Mouse (Mus musculus) CD8-positive naive resting alpha-beta T cell, adult 2 months (primary cell): ENCODE measurements around the gene Pdzrn3.
A peak's percentile ranks its signal among the peaks of the same experiment; 100 is the strongest.

Experiments used
- DNase-seq, 2 experiments: peaks; one replicate each; pipeline ENCODE4 v3.0.0; 2022; ENCODE audit warnings: low read depth in 2 of 2, low spot score in 2 of 2

The Pdzrn3 gene

DNA sequence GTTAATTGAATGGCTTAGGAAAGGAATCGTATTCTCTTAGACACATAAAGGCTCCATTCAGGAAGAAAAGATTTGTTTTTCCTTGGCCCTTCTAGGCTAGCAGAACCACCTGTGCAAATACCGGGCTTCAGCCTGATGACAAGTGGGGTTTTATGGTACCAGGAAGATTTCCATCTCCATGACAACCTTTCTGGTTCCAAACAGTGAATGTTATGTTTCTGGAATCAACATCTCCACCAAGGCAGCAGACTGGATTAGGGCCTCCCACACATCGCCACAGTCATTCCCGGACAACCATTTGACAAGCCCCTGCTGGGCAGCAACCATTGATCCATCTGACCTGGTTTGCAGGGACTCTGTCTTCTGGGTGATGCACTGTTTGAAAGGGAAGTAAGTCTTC, 114.2 kb downstream of the Pdzrn3 start:
- DNase-seq, result no peak

DNA sequence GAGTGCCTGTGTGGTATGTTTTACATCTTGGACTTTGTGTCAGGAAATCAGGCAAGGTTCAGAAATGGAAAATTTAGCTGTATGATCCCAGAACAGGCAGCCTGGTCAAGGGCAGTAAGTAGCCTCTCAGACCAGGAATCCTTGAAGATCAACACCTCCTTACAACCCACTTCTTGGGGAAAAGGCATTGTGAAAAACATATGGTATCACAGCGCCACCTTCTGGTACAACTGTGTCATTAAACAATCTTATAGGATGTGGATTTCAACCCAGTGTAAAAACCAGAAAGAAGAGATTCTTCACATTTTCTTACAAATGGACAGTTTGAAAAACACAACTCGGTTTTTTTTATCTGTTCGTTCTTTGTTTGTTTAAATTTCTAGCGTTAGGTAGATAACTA, 116.2 kb downstream of the Pdzrn3 start:
- DNase-seq, result peak in 1 of 2 experiments; percentile 15

DNA sequence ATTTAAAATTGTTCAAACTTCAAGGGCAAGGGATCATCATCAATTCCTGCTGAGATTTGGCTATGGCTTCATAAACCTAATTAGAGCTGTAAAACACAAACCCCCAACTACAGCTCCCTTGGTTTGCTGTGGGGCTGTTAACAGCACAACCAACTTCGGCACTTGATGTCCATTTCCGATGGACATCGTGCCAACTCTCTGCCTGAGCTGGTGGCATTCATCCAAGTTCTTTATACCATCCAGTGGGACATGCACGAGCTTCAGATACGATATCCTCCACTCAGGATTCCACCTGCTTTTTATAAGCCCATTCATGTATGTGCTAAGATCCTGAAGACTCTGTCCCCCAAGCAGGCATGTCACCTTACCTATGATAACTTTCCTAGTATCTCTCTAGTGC, 118.3 kb downstream of the Pdzrn3 start:
- no peak for DNase-seq

DNA sequence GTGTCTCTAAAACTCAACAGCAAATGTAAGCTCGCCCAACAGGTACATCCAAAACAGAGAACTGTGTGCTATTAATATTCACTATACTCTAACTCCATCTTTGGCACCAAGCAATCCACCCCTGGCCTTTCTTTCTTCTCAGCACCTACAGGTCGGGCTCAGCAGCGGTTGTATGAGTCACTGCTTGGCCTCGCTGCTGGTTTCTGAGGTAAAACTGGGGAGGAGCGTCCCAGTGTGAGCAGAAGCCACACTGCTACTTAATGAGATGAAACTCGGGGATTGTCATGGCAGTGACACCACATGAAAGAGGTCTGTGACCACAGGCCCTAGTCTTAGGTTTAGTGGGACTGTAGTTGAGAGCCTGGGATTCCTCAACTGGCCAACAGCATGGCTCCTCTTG, 120.3 kb downstream of the Pdzrn3 start:
- no peak for DNase-seq

DNA sequence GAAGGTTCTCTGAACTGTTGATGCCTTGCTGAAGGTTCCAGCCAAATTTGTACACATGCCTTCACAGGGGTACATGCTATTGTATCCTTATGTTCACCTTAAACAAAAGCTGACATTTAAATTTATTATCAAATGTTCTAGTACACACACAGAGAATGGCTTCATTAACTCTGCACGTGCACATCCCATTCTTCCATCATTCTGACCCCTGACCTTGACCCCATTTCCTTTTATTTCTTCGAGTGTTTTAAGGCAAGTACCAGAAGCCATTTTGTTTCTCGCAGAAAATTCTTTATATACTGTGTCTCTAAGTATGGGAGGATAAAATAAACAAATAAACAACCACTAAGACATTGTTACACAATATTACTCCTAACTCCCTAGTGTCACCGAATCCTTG, 123.0 kb downstream of the Pdzrn3 start:
- no peak for DNase-seq

DNA sequence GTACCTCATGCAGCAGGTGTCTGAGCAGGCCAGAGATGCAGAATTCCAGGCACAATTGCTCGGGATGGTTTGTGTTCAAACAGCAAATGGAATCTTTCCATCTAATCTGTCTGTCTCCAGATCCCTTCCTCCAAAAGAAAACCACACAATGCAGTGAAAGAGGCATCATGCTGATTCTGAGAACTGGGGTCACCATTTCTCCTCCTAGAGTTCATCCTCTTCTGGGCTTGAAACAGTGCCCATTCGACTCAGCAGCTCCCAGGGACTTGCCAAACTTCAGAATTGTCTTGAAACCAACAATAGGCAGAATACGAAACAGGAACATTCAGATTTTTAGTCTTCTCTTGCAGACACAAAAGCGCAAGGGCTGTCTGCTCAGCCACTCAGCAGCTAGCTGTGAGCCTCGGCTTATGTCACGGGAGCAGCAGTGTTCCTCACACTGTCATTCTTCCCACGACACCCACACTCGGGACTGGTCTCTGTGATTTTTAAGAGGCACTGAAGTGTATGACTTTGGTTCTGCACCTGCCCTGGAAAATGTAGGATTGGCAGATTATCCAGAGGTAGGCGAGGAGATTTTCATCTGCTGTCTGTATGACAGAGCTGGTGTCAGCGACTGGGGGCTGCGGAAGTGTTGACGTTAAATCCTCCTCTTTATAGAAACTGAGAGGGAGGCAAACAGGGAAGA, 125.6 kb downstream of the Pdzrn3 start:
- no peak for DNase-seq

DNA sequence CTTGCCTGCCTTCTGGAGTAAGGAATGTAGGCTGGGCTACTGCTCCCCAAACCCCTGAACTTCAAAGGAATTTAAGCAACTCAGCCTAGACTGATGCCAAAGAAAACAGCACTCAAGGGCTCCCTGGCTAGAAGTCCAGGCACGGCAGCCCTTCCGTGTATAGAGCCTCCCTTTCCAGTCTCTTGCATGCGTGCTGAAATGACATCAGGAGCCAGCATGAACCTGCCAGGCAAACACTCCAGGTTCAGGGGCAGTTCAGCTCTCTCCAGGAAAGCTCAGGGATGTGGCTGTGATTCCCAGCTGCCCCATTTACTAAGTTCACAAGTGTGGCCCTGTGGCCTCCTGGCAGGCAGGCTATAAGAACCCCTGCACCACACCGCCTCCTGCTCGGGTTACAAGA, 126.5 kb downstream of the Pdzrn3 start:
- DNase-seq, result no peak

DNA sequence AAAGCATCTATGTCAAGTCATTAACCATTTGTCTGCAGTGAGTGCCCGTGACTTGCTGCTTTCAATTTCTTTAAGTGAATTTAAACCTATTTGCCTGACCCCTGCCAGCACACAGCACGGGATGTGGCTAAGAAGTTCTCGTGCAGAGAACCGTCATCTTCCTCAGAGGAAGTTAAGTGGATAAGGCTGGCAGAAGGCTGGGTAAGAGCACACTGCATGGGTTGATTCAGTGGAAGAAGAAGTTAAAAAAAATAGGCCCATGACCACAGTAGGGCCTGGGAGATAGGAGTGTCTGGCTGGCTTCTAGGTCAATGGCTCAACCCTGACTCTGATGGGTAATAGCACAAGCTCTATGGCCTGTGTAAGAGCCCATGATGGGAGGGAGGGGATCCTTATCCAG, 131.6 kb downstream of the Pdzrn3 start:
- no peak for DNase-seq

DNA sequence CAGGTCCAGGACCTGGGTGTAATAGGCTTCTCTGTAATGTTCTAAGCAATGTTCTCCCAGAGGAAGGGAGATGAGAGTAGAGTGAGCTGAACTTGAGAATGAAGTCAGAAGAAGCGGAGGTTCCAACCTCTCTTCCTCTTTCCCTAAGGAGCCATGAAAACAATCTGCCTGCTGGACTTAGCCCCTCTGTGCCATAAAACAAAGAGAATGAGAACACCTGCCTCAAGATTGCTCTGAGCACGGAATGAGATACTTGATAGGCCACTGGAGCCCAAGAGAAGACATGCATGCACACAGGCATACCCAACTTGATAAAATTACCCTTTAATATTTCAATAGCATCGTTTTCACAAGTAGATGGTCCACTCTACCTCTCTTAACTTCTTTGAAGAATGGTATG, 133.3 kb downstream of the Pdzrn3 start:
- DNase-seq, result no peak

DNA sequence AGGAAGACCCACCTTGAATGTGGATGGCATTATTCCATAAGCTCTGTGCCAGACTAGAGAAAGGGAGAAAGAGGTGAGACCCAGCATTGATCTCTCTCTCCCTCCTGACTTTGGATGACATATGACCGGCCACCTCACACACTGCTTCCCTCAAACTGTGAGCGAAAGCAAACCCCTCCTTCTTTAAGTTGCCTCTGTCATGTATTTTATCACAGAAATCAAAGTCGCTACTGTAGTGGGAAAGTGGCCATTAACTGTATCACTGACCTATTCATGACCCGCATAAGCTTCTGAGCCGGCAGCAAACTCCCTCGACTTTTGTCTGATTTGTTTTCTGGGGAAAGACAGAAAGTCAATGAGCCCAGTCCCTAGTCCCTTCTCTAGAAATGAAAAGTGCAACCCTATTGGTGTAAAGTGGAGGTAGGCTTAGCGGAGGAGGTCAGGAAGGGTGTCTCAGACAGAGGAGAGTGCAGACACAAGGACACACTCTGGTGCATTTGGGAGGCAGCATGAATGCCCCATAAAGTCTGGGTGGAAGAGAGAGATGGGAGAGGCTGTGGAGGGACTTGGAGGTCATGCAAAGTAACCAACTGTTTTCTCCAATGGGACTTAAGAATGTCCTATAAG, 134.4 kb downstream of the Pdzrn3 start:
- no peak for DNase-seq

DNA sequence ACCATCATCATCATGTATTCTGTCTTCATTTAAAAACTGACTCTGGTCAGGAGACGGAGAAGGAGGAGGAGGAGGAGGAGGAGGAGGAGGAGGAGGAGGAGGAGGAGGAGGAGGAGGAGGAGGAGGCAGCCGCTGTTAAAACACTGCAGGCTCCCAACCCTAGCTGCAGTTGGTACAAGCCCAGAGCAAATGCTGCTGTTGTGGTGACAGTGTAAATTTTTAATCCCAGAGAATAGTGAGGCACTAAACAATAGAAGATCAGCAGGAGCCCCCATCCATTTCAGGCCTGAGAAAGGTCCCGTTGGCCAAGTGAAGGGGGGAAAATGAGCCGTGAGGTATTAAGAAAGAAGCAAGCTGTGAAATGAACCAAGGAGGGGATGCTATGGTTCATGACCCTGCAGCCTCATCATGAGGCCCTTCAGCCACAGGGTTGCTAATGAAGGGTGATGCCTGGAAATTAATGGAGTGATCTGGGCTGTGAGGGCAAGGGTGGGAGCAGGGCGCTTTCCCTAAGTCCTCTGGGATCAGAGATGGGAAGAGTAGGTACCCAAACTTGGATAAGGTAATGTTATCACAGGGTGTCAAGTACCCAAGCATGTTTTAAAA, 141.0 kb downstream of the Pdzrn3 start:
- no peak for DNase-seq

DNA sequence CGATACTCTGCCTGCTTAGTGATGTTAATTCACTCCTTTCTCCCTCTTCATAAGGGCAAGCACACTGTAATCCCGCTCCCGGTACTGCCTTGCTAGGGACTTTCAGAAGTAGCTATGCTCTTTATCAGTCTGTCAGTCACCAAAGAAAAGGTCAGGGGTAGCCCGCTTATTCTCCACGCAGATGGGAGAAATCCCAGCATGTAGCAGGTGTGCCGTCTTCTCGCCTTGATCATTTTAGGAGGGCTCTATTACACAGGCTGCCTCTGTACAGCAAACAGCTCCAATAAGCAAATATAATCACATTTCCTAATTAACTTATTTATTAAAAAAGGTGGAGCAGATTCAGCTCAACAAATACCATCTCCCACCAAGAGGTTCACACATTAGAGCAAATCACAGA, 141.5 kb downstream of the Pdzrn3 start:
- DNase-seq, result no peak

DNA sequence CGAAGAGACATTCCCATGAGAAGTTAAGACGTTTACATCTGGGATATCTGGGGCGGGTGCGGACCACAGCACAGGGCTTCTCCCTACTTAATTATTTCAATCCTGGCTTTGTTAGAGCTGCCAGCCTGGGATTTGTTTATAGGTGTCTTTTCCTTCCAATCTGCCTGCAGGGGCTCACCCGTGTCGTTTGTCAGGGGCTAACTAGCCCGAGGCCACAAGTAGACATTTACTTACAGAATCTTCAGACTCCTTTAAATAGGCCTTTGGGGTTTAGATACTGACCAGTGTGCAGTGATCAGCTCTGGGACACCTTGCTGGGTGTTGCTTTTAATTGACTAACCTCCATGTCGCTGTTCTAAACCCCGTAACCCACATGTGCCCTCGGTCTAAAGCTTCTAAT, 143.3 kb downstream of the Pdzrn3 start:
- DNase-seq, result no peak

DNA sequence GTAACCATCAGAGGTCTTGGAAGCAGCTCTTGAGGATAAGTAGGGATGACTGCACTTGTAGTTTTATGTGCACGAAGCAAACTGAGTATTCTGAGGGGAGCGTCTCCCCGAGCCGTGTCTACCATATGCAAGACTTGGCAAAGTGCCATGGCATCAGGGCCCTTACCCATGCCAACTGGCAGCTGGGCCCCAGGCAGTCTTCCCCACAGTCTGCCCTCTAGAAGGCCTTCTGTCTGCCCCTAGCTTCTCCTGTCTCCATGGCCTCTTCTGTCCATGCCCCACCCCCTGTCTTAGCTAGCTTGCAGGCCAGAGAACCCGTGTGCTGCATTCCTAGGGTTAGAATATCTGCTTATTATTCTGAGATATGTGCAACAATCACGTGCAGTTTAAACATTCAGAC, 144.0 kb downstream of the Pdzrn3 start:
- DNase-seq, result no peak

DNA sequence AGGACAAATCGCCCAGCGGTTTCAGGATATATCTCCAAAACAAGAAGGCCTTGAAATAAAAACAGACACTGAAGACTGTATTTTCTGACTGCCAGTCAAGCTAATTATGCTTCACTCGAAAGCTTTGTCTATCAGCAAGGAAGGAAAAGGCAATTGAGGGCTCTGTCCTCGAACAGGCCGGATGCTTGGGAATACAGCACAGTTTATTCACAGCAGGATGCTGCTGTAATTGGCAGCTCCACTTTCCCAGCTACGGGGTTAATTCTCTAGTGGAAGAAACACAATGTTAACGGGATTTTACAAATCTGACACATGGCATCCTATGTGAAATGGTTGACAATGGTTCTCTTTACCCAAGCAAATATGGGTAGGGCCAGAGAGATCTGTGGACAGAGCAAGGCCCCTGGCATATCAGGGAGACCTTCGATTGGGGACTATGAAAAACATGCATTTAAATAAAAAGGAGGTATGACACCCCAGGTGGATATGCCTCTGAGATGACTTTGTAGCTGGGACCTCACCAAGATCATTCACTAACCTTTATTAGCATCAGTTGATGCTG, 150.3 kb downstream of the Pdzrn3 start:
- DNase-seq, result no peak

DNA sequence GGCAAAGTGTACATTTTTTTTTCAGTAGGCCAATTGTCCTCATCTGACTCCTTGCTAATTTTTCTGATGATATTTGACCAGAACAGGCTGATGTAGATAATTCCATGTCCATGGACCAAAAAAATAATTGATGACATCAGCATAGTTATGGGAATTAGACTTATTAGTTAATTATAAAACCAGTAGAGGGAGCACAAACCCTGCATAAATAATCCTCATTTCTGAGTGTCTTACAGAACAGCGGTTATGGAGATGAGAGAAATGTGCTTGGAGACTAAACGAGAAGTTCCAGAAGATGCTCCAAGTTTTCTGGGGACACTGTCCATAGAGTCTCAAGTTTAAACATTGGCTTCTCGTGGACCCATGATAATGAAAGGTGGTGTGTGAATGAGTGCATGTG, 157.4 kb downstream of the Pdzrn3 start:
- DNase-seq, result no peak

DNA sequence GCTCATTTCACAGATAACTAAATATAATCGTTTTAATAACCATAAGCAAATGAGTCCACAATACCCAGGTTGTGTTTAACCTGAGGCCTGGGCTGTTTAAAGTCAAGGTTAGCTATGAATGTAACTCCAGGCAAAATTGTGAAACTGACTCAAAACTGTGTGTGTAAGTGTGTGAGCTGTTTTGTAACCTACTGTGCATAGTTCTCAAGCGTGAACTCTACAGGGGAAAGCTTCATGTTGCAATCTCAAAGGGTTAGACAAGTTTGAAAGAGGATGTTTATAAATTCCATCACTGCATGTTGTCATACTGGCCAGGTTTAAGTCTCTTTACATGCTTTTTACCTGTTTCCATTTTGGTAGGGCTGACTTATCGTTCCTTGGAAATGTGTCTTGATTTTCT, 158.7 kb downstream of the Pdzrn3 start:
- no peak for DNase-seq

DNA sequence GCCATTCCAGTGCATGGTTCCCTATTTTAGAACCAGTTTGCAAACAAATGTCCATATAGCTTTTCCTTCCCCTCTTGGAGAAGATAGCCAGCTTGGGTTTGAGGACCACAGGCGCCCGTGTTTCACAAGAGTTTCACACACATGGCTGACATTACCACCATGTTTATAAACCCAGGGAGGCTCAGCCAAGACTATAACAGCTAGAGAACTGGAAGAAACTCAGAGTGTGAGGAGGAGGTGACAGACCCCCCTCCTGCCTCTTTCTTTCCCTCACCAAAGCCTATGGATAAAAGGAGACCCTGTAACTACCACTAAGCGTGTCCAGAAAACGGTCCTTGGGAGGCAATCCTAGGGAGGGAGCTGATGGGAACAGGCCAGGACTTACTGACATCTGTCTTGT, 159.5 kb downstream of the Pdzrn3 start:
- DNase-seq, result no peak

DNA sequence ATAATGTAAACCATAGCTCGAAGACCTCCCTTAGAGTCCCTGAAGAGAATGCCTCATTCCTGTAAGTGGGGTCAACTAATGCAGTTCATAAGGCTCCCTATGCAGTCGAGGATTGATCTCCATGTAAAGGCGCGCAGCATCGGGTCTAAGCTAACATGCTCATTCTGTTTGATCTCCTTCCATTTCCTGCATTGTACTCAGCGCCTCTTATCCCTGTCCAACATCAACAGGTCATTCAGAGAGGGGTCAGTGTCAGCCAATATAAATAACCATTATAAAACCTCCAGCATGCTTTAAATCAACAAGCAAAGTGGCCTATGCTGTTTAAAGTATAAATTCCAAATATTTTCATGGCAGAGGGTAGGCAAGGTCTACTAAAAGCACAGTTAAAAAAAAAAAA, 159.9 kb downstream of the Pdzrn3 start:
- DNase-seq, result no peak

DNA sequence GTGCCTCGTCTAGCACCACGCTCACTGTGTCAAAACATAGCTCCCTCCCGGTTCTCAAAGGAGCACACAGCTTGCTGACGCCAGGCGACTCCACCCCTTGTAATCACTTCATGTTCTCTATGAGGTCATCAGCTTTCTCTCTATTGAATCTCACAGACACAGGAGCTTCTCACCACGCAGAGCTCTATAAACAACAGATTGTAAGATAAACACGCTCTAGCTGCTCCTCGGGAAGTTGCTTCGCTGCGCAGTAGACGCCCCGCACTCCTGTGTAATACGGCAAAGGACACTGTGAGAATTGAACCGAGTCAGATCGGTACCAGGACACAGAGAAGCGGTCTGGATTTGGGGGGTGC, 162.3 kb downstream of the Pdzrn3 start:
- no peak for DNase-seq

DNA sequence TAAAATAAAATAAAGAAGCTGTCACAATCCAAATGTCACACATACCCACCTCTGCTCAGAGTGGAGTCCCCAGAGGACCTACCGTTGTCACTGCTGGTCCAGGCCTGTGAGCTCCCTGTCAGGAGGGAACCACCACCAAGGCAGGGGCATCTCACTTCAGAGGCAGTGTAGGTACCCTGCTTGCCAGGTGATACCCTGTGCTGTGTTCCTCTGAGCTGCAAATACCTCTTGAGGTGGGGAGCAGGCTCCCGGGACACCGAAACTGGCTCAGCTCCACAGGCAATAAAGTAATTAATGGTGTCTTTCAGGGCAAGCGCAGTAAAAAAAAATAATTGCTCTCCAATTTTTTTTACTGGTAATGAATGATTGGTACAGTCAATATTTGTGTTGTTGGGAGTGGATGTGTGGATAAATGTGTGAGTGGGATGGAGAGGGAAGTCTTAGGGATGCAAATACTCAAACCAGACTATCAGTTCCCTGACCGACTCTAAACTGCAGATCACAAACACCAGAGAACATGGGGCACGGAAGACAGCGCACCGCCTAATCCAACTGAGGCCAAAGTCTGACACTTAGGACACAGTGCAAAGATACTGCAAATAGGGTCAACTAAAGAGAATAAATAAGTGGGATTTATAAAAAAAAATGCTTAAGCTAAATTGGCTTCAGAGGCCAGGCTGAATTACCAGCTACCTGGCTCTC, 162.8 kb downstream of the Pdzrn3 start:
- DNase-seq, result no peak

DNA sequence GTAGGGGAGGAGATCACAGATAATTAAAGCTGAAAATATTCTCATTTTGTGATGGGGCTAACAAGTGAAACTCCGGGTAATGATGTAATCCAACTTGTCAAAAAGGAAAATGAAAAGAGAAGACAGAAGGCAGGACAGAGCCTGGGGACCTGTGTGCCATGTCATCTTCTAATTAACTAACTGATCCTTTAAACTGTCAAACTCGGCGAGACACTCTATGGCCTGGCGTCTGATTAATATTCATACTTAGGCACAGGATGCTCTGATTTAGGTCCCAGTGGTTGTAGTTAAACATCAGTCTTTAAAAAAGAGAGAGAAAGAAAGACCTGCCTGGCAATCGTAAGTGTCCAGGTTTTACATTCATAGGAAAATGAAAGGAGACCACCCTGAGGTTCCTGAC, 164.6 kb downstream of the Pdzrn3 start:
- no peak for DNase-seq
